Mouse (Mus musculus) layer of hippocampus, adult 18-20 months (tissue): ENCODE data around the gene Ryk. TPM values are rescaled to one million over a fixed set of nuclear protein-coding genes. Genes with fewer than 3 reads are reported as not detected.

Experiments used
- DNase-seq, 2 experiments: peaks; one replicate each; pipeline ENCODE4 v3.0.0; 2022; ENCODE audit warnings: low spot score in 2 of 2
- total RNA-seq, 2 experiments: library from RNA; stranded (reverse); gene quantifications; 2 replicates each; pipeline ENCODE4 v1.2.3; 2021

The Ryk gene
- total RNA-seq, 2 experiments from 2014 or later = 41.2 to 42.7 TPM

GRCm38 (mm10) chr9:102946469-102947015, 111.8 kb downstream of the Ryk start:
- DNase-seq = no peak

- no peak for DNase-seq
Observed at GRCm38 (mm10) chr9:102948706-102949105, 114.0 kb downstream of the Ryk start.

GRCm38 (mm10) chr9:102951091-102951994, 116.6 kb downstream of the Ryk start:
- DNase-seq = no peak

- no peak for DNase-seq
Observed at GRCm38 (mm10) chr9:102955866-102956265, 121.1 kb downstream of the Ryk start.

Other genes with a start within 250 kb of the Ryk start
- gene Anapc13, start 208.6 kb upstream of the Ryk start, total RNA-seq = 100 to 1,000 TPM; 111 to 119 TPM
- gene Cep63, start 208.4 kb upstream of the Ryk start, total RNA-seq = 10 to 100 TPM; 31.0 to 35.6 TPM
- 10 to 100 TPM; 19.2 to 20.5 TPM for gene Amotl2, start 118.2 kb upstream of the Ryk start, total RNA-seq
- 1 to 10 TPM; 2.1 to 2.2 TPM for gene Slco2a1, start 153.8 kb downstream of the Ryk start, total RNA-seq